Comparison of ENCODE assay signal across 18 mouse cellular contexts in the genomic region with DNA sequence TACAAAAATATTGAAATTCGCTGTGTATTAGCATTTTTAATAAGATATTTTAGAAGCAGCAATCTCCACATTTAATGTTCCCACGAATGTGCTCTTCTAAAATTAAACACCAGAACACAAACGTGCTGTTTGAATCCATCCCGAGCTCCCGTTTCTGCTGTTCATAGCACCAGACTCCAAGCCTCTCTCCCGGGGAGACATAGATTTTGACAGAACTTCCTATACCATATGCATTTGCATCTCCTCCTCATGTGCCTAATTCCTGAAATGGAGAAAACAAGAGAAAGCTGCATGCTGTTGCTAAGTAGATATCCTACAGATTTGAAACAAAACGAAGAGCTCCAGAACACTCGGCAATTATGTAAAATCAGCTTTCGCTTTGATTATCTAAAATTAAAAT.
DNase-seq lines count a peak whose midpoint lies in the region.
"Had no signal": no experiment of that assay in that cellular context is flagged by ENCODE, and none has a peak within 500 bp of the region (broad histone marks: within the 10 kb centered on the region; RNA-seq: fewer than 3 reads in every experiment).

No protein-coding gene starts in this region.

- no peaks in the 10 kb centered on the region for H3K4me1 ChIP-seq in midbrain, embryonic 10.5 days
- H3K4me1 ChIP-seq: heart, embryonic 15.5 days; hindbrain, embryonic 13.5 days; liver, embryonic 15.5 days; neural tube, embryonic 15.5 days had no signal

- H3K4me3 ChIP-seq in midbrain, embryonic 10.5 days = no peak overlapping the region
- H3K4me3 ChIP-seq: heart, embryonic 15.5 days; hindbrain, embryonic 13.5 days; liver, embryonic 15.5 days; neural tube, embryonic 15.5 days had no signal

- DNase-seq in brain, embryonic 18.5 days (ENCODE audit: low read depth, low spot score) = peak; percentile 65
- DNase-seq in frontal cortex, postnatal 10 days (ENCODE audit: low spot score in 2 of 2) = peak; percentile 14 to 21
- peak; percentile 11 to 38 for DNase-seq in layer of hippocampus, postnatal 10 days (ENCODE audit: low spot score in 2 of 2)
- DNase-seq in right cerebral cortex, adult 2 months (ENCODE audit: low spot score in 2 of 2) = peak; percentile 30 to 41
- DNase-seq in urinary bladder, postnatal 36 days (ENCODE audit: low spot score in 2 of 2) = no peak
- DNase-seq in gastrocnemius, adult 8-10 months (ENCODE audit: low spot score in 2 of 2) = no peak
- DNase-seq in midbrain, embryonic 10.5 days (ENCODE audit: low spot score) = no peak
- DNase-seq: adrenal gland, adult 2 months; cerebellum, adult 9-11 months; embryo, embryonic 11 days; kidney, postnatal 14 days; retina, postnatal 1 day; thymus, adult 18-20 months had no signal

- WGBS in midbrain, embryonic 10.5 days = 91% methylated on average over 9 of the region's 9 CpGs

- no peak overlapping the region for H3K27ac ChIP-seq in midbrain, embryonic 10.5 days (replicated peaks)
- H3K27ac ChIP-seq: heart, embryonic 15.5 days; hindbrain, embryonic 13.5 days; liver, embryonic 15.5 days; neural tube, embryonic 15.5 days had no signal

- no peaks in the 10 kb centered on the region for H3K9me3 ChIP-seq in midbrain, embryonic 10.5 days (replicated peaks)
- H3K9me3 ChIP-seq: G1E; heart, embryonic 15.5 days; hindbrain, embryonic 13.5 days; liver, embryonic 15.5 days; neural tube, embryonic 15.5 days had no signal

- no peaks in the 10 kb centered on the region for H3K27me3 ChIP-seq in midbrain, embryonic 10.5 days (ENCODE audit: low read depth, poor library complexity, severe bottlenecking)
- H3K27me3 ChIP-seq: heart, embryonic 15.5 days; hindbrain, embryonic 13.5 days; liver, embryonic 15.5 days; neural tube, embryonic 15.5 days had no signal

- no peaks in the 10 kb centered on the region for H3K36me3 ChIP-seq in midbrain, embryonic 10.5 days
- H3K36me3 ChIP-seq: G1E; heart, embryonic 15.5 days; hindbrain, embryonic 13.5 days; liver, embryonic 15.5 days; neural tube, embryonic 15.5 days had no signal

Comparison
In these comparisons a context has a peak if more than half of its experiments do, and no peak if none do; other contexts are left out.
1. DNase-seq: peak in brain, embryonic 18.5 days (single experiment), frontal cortex, postnatal 10 days (2 of 2), layer of hippocampus, postnatal 10 days (2 of 2) and right cerebral cortex, adult 2 months (2 of 2); none in urinary bladder, postnatal 36 days (0 of 2), gastrocnemius, adult 8-10 months (0 of 2) and midbrain, embryonic 10.5 days (single experiment).